Mouse (Mus musculus) liver, embryonic 14.5 days (tissue): ENCODE data around the gene Gm7682. TPM values are rescaled to one million over a fixed set of nuclear protein-coding genes. Genes with fewer than 3 reads are reported as not detected.
"Not testable (repeated sequence)": the region's sequence is repeated elsewhere in the genome, so short reads cannot be mapped to it uniquely, and the experiment has no call there.

ENCODE experiments used
- ATAC-seq: fragments of 200-750 bp; cut with Nextera tagmentation; 2 replicates; pipeline ENCODE4 v1.8.0; 2017; ENCODE audit warnings: moderate number of reproducible peaks, mild to moderate bottlenecking, moderate library complexity; ENCODE audit not compliant: insufficient read depth
- DNase-seq, 3 experiments: peaks; one replicate each; pipeline ENCODE4 v3.0.0-alpha.2; 2012 to 2013; ENCODE audit warnings: low read depth in 3 of 3, low spot score in 3 of 3
- H3K27ac ChIP-seq: fragments of 300-500 bp; sonication (generic); 2 replicates; pipeline ENCODE4 v1.5.1; 2014; ENCODE audit warnings: moderate library complexity, mild to moderate bottlenecking, control low read depth, inconsistent platforms
- H3K27me3 ChIP-seq: fragments of 300-500 bp; sonication (generic); 2 replicates; pipeline ENCODE4 v1.6.1; 2014; ENCODE audit warnings: mild to moderate bottlenecking, low read length, moderate library complexity; ENCODE audit not compliant: control insufficient read depth, insufficient read depth
- H3K36me3 ChIP-seq: fragments of 300-500 bp; sonication (generic); replicated peaks from 2 replicates; pipeline ENCODE4 v1.6.1; 2014; ENCODE audit warnings: low read depth; ENCODE audit not compliant: control insufficient read depth, insufficient read depth
- H3K4me1 ChIP-seq, 2 experiments: fragments of 200-500 bp in 1 of 2; fragments of 300-500 bp in 1 of 2; sonication (generic) in 1 of 2; replicated peaks; 2 replicates each; pipeline ENCODE4 v1.6.1; 2012 to 2014; ENCODE audit warnings: antibody characterized with exemption in 1 of 2, inconsistent platforms in 1 of 2, low read length in 1 of 2; ENCODE audit not compliant: control insufficient read depth in 2 of 2, insufficient read depth in 2 of 2
- H3K4me2 ChIP-seq: fragments of 300-500 bp; sonication (generic); 2 replicates; pipeline ENCODE4 v1.6.1; 2014; ENCODE audit warnings: low read depth, mild to moderate bottlenecking, control low read depth, moderate library complexity
- H3K4me3 ChIP-seq, 2 experiments: fragments of 200-500 bp in 1 of 2; fragments of 300-500 bp in 1 of 2; sonication (generic) in 1 of 2; 2 replicates each; pipeline ENCODE4 v1.5.1; 2012 to 2014; ENCODE audit warnings: low read depth in 2 of 2, low read length in 2 of 2, mild to moderate bottlenecking in 2 of 2, control low read depth in 1 of 2, inconsistent platforms in 1 of 2, moderate library complexity in 1 of 2; ENCODE audit not compliant: insufficient read depth in 1 of 2
- H3K9ac ChIP-seq: fragments of 300-500 bp; sonication (generic); replicated peaks from 2 replicates; pipeline ENCODE4 v1.6.1; 2014; ENCODE audit warnings: mild to moderate bottlenecking, control low read depth, moderate library complexity
- H3K9me3 ChIP-seq: fragments of 300-500 bp; sonication (generic); 2 replicates; pipeline ENCODE4 v1.6.1; 2016; ENCODE audit warnings: low read length, mixed read lengths; ENCODE audit not compliant: control insufficient read depth
- WGBS: fragments of 180-500 bp; shearing (Covaris S2); extraction: QIAGEN DNeasy Blood & Tissue Kit; methylation state at CpG from one replicate; pipeline ENCODE4 v1.1.7; 2014; ENCODE audit not compliant: insufficient replicate concordance; 5-methylcytosine and 5-hydroxymethylcytosine counted together
- polyA plus RNA-seq, 2 experiments: library from polyadenylated mRNA; depleted of rRNA in 1 of 2; stranded (reverse) in 1 of 2; unstranded in 1 of 2; fragments of >200 nt; fragmentation: Nextera tagmentation in 1 of 2; extraction: Ambion mirVana in 1 of 2; gene quantifications; 2 replicates each; pipeline versions ENCODE4 v1.2.1 to v1.2.3; 2012 to 2014

Gm7682 gene
- not detected in 2 replicates for polyA plus RNA-seq (2012; rRNA removed)
- not detected in 2 replicates for polyA plus RNA-seq (2014; fragmentation: Nextera tagmentation; extraction: Ambion mirVana)

DNA sequence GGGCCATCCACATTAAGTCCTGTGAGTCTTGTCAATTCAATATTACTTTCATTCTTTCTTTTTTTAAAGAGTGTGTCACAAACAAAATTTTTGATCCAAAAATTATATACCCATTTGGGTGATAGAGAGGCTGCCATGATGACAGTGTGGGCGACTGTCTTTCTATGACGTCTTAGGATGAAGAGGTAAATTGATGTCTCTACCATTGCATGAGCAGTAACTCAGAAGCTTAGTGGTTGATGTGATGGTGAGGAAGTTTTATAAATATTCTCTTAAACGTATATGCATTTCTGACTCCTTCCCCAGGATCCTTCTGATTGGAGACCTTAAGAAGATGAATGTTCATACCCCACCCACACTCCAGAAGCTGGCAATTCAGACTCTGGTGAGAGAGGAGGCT, at the start of gene Gm7682:
TSS of gene Gm7682 (plus strand) at position 301 of the 400 bp plus-strand sequence.
- not testable (repeated sequence) for H3K27me3 ChIP-seq, H3K4me1 ChIP-seq, H3K4me2 ChIP-seq, H3K9ac ChIP-seq, ATAC-seq, DNase-seq, H3K9me3 ChIP-seq, H3K36me3 ChIP-seq, H3K4me3 ChIP-seq, H3K27ac ChIP-seq
- WGBS, result no CpG with 5 or more reads among the region's 3 CpGs

Other genes starting within 250 kb of the Gm7682 start
- gene Gm3106, start 227.8 kb upstream of the Gm7682 start, polyA plus RNA-seq (2012; rRNA removed), result not detected in 2 replicates
- not detected in 2 replicates for gene Gm3106, start 227.8 kb upstream of the Gm7682 start, polyA plus RNA-seq (2014; fragmentation: Nextera tagmentation; extraction: Ambion mirVana)
- not detected in 2 replicates for gene A430089I19Rik, start 139.0 kb upstream of the Gm7682 start, polyA plus RNA-seq (2012; rRNA removed)
- gene A430089I19Rik, start 139.0 kb upstream of the Gm7682 start, polyA plus RNA-seq (2014; fragmentation: Nextera tagmentation; extraction: Ambion mirVana), result not detected in 2 replicates
- not detected in 2 replicates for gene Gm6502, start 131.3 kb upstream of the Gm7682 start, polyA plus RNA-seq (2012; rRNA removed)
- not detected in 2 replicates for gene Gm6502, start 131.3 kb upstream of the Gm7682 start, polyA plus RNA-seq (2014; fragmentation: Nextera tagmentation; extraction: Ambion mirVana)
- gene AA792892, start 106.0 kb upstream of the Gm7682 start, polyA plus RNA-seq (2012; rRNA removed), result not detected in 2 replicates
- gene AA792892, start 106.0 kb upstream of the Gm7682 start, polyA plus RNA-seq (2014; fragmentation: Nextera tagmentation; extraction: Ambion mirVana), result not detected in 2 replicates
- not detected in 2 replicates for gene Gm3139, start 80.5 kb downstream of the Gm7682 start, polyA plus RNA-seq (2012; rRNA removed)
- not detected in 2 replicates for gene Gm3139, start 80.5 kb downstream of the Gm7682 start, polyA plus RNA-seq (2014; fragmentation: Nextera tagmentation; extraction: Ambion mirVana)
- not detected in 2 replicates for gene Gm3147, start 170.6 kb downstream of the Gm7682 start, polyA plus RNA-seq (2012; rRNA removed)
- not detected in 2 replicates for gene Gm3147, start 170.6 kb downstream of the Gm7682 start, polyA plus RNA-seq (2014; fragmentation: Nextera tagmentation; extraction: Ambion mirVana)
- not detected in 2 replicates for gene Gm6509, start 178.2 kb downstream of the Gm7682 start, polyA plus RNA-seq (2012; rRNA removed)
- gene Gm6509, start 178.2 kb downstream of the Gm7682 start, polyA plus RNA-seq (2014; fragmentation: Nextera tagmentation; extraction: Ambion mirVana), result not detected in 2 replicates
- gene Gm6205, start 202.6 kb downstream of the Gm7682 start, polyA plus RNA-seq (2012; rRNA removed), result not detected in 2 replicates
- not detected in 2 replicates for gene Gm6205, start 202.6 kb downstream of the Gm7682 start, polyA plus RNA-seq (2014; fragmentation: Nextera tagmentation; extraction: Ambion mirVana)